Mouse (Mus musculus) adipocyte (in vitro differentiated cells): ENCODE results near the gene Npb.
"Not testable (repeated sequence)": the region's sequence is repeated elsewhere in the genome, so short reads cannot be mapped to it uniquely, and the experiment has no call there.

Experiments used
- DNase-seq: peaks from one replicate; pipeline ENCODE4 v3.0.0-alpha.2; 2016; ENCODE audit warnings: low spot score

The Npb gene

GRCm38 (mm10) chr11:120608241-120609034, at the start of gene Npb:
Gene Npb, plus strand, starts transcription at chr11:120608477.
- no peak for DNase-seq

DNA sequence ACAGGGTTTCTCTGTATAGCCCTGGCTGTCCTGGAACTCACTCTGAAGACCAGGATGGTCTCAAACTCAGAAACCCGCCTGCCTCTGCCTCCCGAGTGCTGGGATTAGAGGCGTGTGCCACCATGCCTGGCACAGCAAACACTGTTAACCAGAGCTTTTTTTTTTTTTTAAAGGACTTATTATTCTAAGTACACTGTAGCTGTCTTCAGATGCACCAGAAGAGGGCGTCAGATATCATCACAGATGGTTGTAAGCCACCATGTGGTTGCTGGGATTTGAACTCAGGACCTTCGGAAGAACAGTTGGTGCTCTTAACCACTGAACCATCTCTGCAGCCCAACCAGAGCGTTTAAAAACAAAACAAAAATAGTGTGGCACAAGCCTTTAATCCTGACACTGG, 49.4 kb upstream of the Npb start:
- DNase-seq, result not testable (repeated sequence)

DNA sequence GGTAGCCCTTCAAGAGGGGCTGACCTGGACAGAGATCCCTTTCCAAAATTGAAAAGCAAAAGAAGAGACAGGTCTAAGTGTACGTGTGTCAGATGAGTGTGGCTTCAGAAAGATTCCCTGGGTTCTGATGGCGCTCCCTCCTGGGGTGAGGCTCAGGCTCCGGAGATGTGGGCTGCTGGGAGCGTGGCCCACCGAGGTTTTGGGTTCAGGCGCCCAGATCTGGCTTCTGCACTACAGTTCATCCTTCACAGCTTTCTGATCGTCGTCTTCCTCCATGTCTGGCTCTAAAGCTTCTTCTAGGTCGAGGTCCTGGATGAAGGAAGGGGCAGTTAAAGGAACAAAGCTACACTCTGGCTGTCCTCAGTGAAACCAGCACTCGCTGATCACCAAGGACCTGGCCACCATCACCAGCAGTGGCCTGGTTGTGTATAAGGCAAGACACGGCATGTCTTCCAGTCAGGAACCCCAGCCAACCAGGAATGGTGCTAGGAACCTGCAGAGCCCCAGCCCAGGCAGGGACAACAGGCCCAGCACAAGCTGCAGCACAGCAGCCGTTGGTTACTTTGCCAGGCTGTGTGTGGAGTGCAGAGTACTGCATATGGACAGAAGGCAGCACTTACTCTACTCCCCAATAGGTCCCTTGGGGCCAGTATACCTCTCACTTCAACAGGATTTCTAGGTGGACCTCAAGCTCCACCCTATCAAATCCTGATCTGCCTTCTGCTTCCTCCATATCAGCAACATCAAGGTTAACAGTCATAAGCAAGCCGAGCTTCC, 47.1 kb upstream of the Npb start:
- no peak for DNase-seq

DNA sequence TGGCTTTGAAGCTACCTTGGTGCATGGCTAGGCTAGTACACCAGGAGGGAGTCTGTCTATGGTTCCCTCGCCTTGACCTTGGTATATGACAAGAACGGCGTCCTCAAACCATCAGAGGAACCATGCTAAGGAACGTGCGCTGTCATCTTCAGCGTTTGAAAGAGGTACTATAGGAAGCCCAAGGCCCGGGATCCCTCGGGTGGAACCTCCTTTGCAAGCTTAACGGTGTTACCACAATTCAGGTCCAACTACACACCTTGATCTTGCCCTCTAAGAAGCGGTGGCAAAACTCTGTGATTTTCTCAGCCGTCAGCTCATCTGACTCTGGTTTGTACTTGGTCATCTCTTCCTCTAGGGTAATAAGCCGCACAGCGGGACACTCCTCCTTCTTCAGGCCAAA, 45.3 kb upstream of the Npb start:
- DNase-seq, result no peak

- no peak for DNase-seq
These were observed 43.2 kb upstream of the Npb start for GRCm38 (mm10) chr11:120565114-120565513.

- DNase-seq, result no peak
These were observed 40.0 kb upstream of the Npb start for GRCm38 (mm10) chr11:120568324-120568723.

GRCm38 (mm10) chr11:120571122-120571521, 37.2 kb upstream of the Npb start:
- no peak for DNase-seq

DNA sequence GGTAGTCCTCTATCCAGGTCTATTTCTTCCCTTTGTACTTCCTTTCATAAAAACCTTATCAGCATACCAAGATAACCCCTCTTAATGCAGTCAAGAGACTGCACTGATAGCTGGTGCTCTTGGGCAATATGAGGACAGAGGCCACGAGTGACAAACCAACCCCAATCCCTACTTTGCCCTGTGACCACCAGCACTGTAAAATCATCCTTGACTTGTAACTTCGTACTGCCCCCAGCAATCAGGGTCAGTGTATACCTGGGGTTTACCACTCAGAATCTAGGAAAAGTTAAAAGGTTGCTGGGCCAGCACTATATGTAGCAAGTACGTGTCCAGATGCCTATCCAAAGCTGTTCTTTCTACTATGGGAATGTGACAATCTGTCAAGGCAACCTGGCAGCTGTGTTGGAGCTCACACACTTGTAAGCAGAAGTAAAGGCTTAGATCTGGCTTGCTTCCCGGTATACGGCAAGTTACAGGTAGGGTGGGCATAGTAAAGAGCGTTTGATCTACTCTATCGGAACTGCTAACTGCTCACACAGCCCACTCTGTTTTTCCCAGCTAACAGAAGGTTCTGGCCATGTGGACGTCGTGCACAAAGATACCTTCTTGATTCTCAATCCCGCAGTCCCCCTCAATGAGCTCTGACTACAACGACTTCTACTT, 36.4 kb upstream of the Npb start:
- no peak for DNase-seq

- DNase-seq, result no peak
These were observed 35.9 kb upstream of the Npb start for GRCm38 (mm10) chr11:120572417-120572751.

GRCm38 (mm10) chr11:120572752-120573584, 35.3 kb upstream of the Npb start, which contains the start of gene P4hb:
Gene P4hb, minus strand, starts transcription at chr11:120573253.
- peak; percentile 99 for DNase-seq

GRCm38 (mm10) chr11:120573585-120574277, 34.5 kb upstream of the Npb start:
- no peak for DNase-seq

DNA sequence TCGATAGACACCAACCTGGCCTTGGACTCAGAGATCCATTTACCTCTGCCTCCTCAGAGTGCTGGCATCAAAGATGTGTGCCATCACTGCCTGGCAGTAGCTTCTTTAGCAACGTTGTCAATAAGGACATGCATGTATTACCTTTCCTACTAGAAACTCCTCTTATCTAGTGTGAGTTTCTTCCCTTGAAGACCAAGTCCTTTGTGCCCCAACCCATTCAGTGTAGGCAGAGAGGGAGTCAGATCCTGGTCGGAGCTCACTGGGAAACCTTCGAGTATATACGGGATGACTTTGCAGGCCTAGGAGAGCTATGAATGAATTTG, 34.0 kb upstream of the Npb start:
- no peak for DNase-seq

GRCm38 (mm10) chr11:120575046-120575445, 33.2 kb upstream of the Npb start:
- no peak for DNase-seq

GRCm38 (mm10) chr11:120575940-120576339, 32.3 kb upstream of the Npb start:
- no peak for DNase-seq

GRCm38 (mm10) chr11:120576365-120576981, 31.8 kb upstream of the Npb start:
- DNase-seq, result no peak

DNA sequence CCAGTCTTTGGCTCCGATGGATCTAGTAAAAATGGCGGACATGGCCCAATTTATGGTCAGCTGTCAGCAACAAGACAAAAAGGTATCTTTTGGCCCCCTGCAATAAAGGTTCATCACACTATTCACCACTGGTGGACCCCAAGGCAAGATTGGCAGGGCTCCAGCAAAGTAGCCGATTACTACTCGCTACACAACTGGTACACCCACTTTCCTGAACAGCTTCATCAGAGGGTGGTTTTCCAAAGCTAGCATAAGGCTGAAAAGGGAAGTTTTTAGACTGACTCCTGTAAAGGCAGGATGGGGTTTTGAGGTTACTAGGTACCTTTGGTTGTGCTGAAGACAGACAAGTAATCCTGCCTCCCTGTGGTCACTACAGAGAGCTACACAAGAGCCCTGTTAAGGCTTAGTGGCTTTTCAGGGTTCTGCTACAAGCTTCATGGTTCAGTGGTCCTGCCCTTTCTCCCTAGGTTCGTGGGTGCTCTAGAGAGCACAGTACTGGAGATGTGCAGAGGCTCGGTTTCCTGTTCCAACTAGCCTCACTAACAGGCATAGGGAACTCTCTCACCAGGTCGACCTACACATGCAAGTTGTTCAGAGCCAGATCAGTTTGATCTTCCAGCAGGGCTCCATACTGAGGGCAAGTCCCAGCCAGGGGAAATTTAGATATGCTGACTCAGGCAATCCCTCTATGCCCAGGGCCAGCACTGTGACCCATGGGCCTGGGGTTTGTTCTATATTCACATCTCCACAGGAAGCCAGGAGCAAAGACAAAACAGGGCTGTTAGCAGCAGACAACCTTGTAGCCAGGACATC, 30.9 kb upstream of the Npb start:
- DNase-seq, result peak; percentile 63

- no peak for DNase-seq
These were observed 30.1 kb upstream of the Npb start for GRCm38 (mm10) chr11:120578024-120578693.

GRCm38 (mm10) chr11:120578694-120579243, 29.5 kb upstream of the Npb start:
- DNase-seq, result no peak
